Mouse (Mus musculus): ENCODE results near the gene Zfp358. TPM values are rescaled to one million over a fixed set of nuclear protein-coding genes. Genes with fewer than 3 reads are reported as not detected.

The Zfp358 gene
- polyA plus RNA-seq, 1 experiment from 2014 or later = 18.1 TPM

- Histone ChIP-seq H3K9me3 (ENCODE audit: control insufficient read depth) (no peaks in the 10 kb centered on the region), H3K9ac (ENCODE audit: low read depth, low read length) (peak overlapping the region; percentile 24; the same call in 1 of the 2 replicates), H3K4me1 (replicated peaks; ENCODE audit: control insufficient read depth, insufficient read depth, low read length) (no peaks in the 10 kb centered on the region), H3K27ac (ENCODE audit: low read depth, low read length) (peak overlapping the region; percentile 17; the same call in 1 of the 2 replicates), H3K4me2 (replicated peaks; ENCODE audit: low read depth) (peak overlapping the region; percentile 91), H3K4me3 (ENCODE audit: low read depth, low read length) (peak overlapping the region; percentile 76), H3K27me3 (replicated peaks; ENCODE audit: control insufficient read depth, insufficient read depth, low read length) (no peaks in the 10 kb centered on the region), H3K36me3 (ENCODE audit: control insufficient read depth, insufficient read depth) (peaks cover 34% of the 10 kb centered on the region)
- no peak for ATAC-seq
- TF ChIP-seq CTCF (IDR thresholded peaks at IDR 0.05; ENCODE audit: low read depth) = no peak
- WGBS = 4% methylated on average over 16 of the region's 16 CpGs
These were observed 24.2 kb downstream of the Zfp358 start for GRCm38 (mm10) chr8:3517117-3517495.

- Histone ChIP-seq H3K27ac (ENCODE audit: low read depth, low read length) (no peak overlapping the region), H3K36me3 (ENCODE audit: control insufficient read depth, insufficient read depth) (peaks cover 53% of the 10 kb centered on the region), H3K4me3 (ENCODE audit: low read depth, low read length) (no peak overlapping the region), H3K27me3 (replicated peaks; ENCODE audit: control insufficient read depth, insufficient read depth, low read length) (no peaks in the 10 kb centered on the region), H3K4me2 (replicated peaks; ENCODE audit: low read depth) (no peak overlapping the region), H3K9me3 (ENCODE audit: control insufficient read depth) (no peaks in the 10 kb centered on the region), H3K9ac (ENCODE audit: low read depth, low read length) (no peak overlapping the region), H3K4me1 (replicated peaks; ENCODE audit: control insufficient read depth, insufficient read depth, low read length) (no peaks in the 10 kb centered on the region)
- TF ChIP-seq CTCF (IDR thresholded peaks at IDR 0.05; ENCODE audit: low read depth) = no peak
- 91% methylated on average over 13 of the region's 13 CpGs for WGBS
- no peak for ATAC-seq
These were observed 29.2 kb downstream of the Zfp358 start for GRCm38 (mm10) chr8:3522007-3522697.

GRCm38 (mm10) chr8:3530816-3531215 lies 37.9 kb downstream of the Zfp358 start:
- no peak overlapping the region for H3K4me2 ChIP-seq (replicated peaks; ENCODE audit: low read depth)
- no peaks in the 10 kb centered on the region for H3K27me3 ChIP-seq (replicated peaks; ENCODE audit: control insufficient read depth, insufficient read depth, low read length)
- no peak overlapping the region for H3K9ac ChIP-seq (ENCODE audit: low read depth, low read length)
- no peaks in the 10 kb centered on the region for H3K4me1 ChIP-seq (replicated peaks; ENCODE audit: control insufficient read depth, insufficient read depth, low read length)
- no peaks in the 10 kb centered on the region for H3K9me3 ChIP-seq (ENCODE audit: control insufficient read depth)
- H3K27ac ChIP-seq (ENCODE audit: low read depth, low read length) = no peak overlapping the region
- TF ChIP-seq CTCF (IDR thresholded peaks at IDR 0.05; ENCODE audit: low read depth) = no peak
- 92% methylated on average over 5 of the region's 5 CpGs for WGBS
- no peak for ATAC-seq
- H3K4me3 ChIP-seq (ENCODE audit: low read depth, low read length) = no peak overlapping the region
- peaks cover 64% of the 10 kb centered on the region for H3K36me3 ChIP-seq (ENCODE audit: control insufficient read depth, insufficient read depth)

GRCm38 (mm10) chr8:3531936-3532335 lies 39.0 kb downstream of the Zfp358 start:
- Histone ChIP-seq H3K9ac (ENCODE audit: low read depth, low read length) (no peak overlapping the region), H3K4me2 (replicated peaks; ENCODE audit: low read depth) (no peak overlapping the region), H3K36me3 (ENCODE audit: control insufficient read depth, insufficient read depth) (peaks cover 68% of the 10 kb centered on the region), H3K9me3 (ENCODE audit: control insufficient read depth) (no peaks in the 10 kb centered on the region), H3K27ac (ENCODE audit: low read depth, low read length) (no peak overlapping the region), H3K4me3 (ENCODE audit: low read depth, low read length) (no peak overlapping the region), H3K4me1 (replicated peaks; ENCODE audit: control insufficient read depth, insufficient read depth, low read length) (no peaks in the 10 kb centered on the region), H3K27me3 (replicated peaks; ENCODE audit: control insufficient read depth, insufficient read depth, low read length) (no peaks in the 10 kb centered on the region)
- WGBS = 94% methylated on average over 18 of the region's 18 CpGs
- TF ChIP-seq CTCF (IDR thresholded peaks at IDR 0.05; ENCODE audit: low read depth) = no peak
- ATAC-seq = no peak

GRCm38 (mm10) chr8:3536053-3536841 lies 43.3 kb downstream of the Zfp358 start:
- TF ChIP-seq CTCF (IDR thresholded peaks at IDR 0.05; ENCODE audit: low read depth) = no peak
- Histone ChIP-seq H3K4me3 (ENCODE audit: low read depth, low read length) (no peak overlapping the region), H3K27ac (ENCODE audit: low read depth, low read length) (no peak overlapping the region), H3K4me2 (replicated peaks; ENCODE audit: low read depth) (no peak overlapping the region), H3K4me1 (replicated peaks; ENCODE audit: control insufficient read depth, insufficient read depth, low read length) (no peaks in the 10 kb centered on the region), H3K27me3 (replicated peaks; ENCODE audit: control insufficient read depth, insufficient read depth, low read length) (no peaks in the 10 kb centered on the region), H3K36me3 (ENCODE audit: control insufficient read depth, insufficient read depth) (peaks cover 84% of the 10 kb centered on the region), H3K9ac (ENCODE audit: low read depth, low read length) (no peak overlapping the region), H3K9me3 (ENCODE audit: control insufficient read depth) (no peaks in the 10 kb centered on the region)
- WGBS = 61% methylated on average over 15 of the region's 15 CpGs
- ATAC-seq = peak; percentile 52

DNA sequence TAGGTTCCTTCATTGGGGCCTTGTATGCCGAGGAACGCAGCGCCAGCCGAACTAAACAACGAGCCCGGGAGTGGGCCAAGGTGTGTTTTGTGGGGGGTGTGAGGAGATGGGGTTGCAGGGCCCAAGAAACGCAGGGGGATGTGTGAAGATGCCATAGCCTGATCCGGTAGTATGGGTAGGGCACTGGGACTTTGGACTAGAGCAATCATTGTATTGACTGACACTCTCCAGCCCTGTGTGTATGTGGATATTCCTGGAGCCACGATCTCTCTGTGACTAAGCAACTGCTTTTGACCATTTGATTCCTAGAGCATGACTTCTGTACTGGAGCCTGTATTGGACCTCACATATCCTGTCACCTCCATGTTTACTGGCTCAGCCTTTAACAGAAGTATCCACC lies 44.0 kb downstream of the Zfp358 start:
- TF ChIP-seq CTCF (IDR thresholded peaks at IDR 0.05; ENCODE audit: low read depth) = no peak
- ATAC-seq = peak; percentile 60; the same call in 1 of the 2 replicates
- H3K4me3 ChIP-seq (ENCODE audit: low read depth, low read length) = no peak overlapping the region
- no peaks in the 10 kb centered on the region for H3K4me1 ChIP-seq (replicated peaks; ENCODE audit: control insufficient read depth, insufficient read depth, low read length)
- no peaks in the 10 kb centered on the region for H3K27me3 ChIP-seq (replicated peaks; ENCODE audit: control insufficient read depth, insufficient read depth, low read length)
- no peak overlapping the region; the same call in 1 of the 2 replicates for H3K27ac ChIP-seq (ENCODE audit: low read depth, low read length)
- H3K4me2 ChIP-seq (replicated peaks; ENCODE audit: low read depth) = no peak overlapping the region
- 77% methylated on average over 9 of the region's 9 CpGs for WGBS
- H3K9ac ChIP-seq (ENCODE audit: low read depth, low read length) = no peak overlapping the region
- no peaks in the 10 kb centered on the region for H3K9me3 ChIP-seq (ENCODE audit: control insufficient read depth)
- H3K36me3 ChIP-seq (ENCODE audit: control insufficient read depth, insufficient read depth) = peaks cover 84% of the 10 kb centered on the region
